Mouse (Mus musculus) limb, embryonic 11.5 days (tissue): Measurements from ENCODE around the gene Haspin. TPM values are rescaled to one million over a fixed set of nuclear protein-coding genes. Genes with fewer than 3 reads are reported as not detected.
"Not testable (repeated sequence)": the region's sequence is repeated elsewhere in the genome, so short reads cannot be mapped to it uniquely, and the experiment has no call there.

Experiments
- ATAC-seq: fragments of 200-750 bp; cut with Nextera tagmentation; 2 replicates; pipeline ENCODE4 v1.8.0; 2017; ENCODE audit warnings: low read depth; ENCODE audit not compliant: insufficient number of reproducible peaks, low FRiP score, low TSS enrichment
- DNase-seq: peaks from one replicate; pipeline ENCODE4 v3.0.0-alpha.2; 2015; ENCODE audit warnings: low spot score
- H3K27ac ChIP-seq: fragments of 300-500 bp; sonication (generic); replicated peaks from 2 replicates; pipeline ENCODE4 v1.5.1; 2014; ENCODE audit warnings: low read depth, mild to moderate bottlenecking, low read length
- H3K27me3 ChIP-seq: fragments of 300-500 bp; sonication (generic); 2 replicates; pipeline ENCODE4 v1.6.1; 2014; ENCODE audit warnings: mild to moderate bottlenecking, low read length, mixed read lengths; ENCODE audit not compliant: control insufficient read depth, insufficient read depth
- H3K36me3 ChIP-seq: fragments of 300-500 bp; sonication (generic); 2 replicates; pipeline ENCODE4 v1.6.1; 2014; ENCODE audit warnings: mild to moderate bottlenecking, low read length, moderate library complexity, mixed read lengths; ENCODE audit not compliant: control insufficient read depth, insufficient read depth
- H3K4me1 ChIP-seq: fragments of 300-500 bp; sonication (generic); 2 replicates; pipeline ENCODE4 v1.6.1; 2014; ENCODE audit warnings: low read length, mixed read lengths; ENCODE audit not compliant: control insufficient read depth, insufficient read depth
- H3K4me2 ChIP-seq: fragments of 300-500 bp; sonication (generic); 2 replicates; pipeline ENCODE4 v1.6.1; 2014; ENCODE audit warnings: low read depth, mild to moderate bottlenecking, moderate library complexity; ENCODE audit not compliant: severe bottlenecking
- H3K4me3 ChIP-seq: fragments of 300-500 bp; sonication (generic); 2 replicates; pipeline ENCODE4 v1.5.1; 2014; ENCODE audit warnings: low read depth, low read length
- H3K9ac ChIP-seq: fragments of 300-500 bp; sonication (generic); 2 replicates; pipeline ENCODE4 v1.6.1; 2014; ENCODE audit warnings: mild to moderate bottlenecking, low read length
- H3K9me3 ChIP-seq: fragments of 300-500 bp; sonication (generic); 2 replicates; pipeline ENCODE4 v1.6.1; 2016; ENCODE audit warnings: low read length; ENCODE audit not compliant: control insufficient read depth
- WGBS: fragments of 180-500 bp; shearing (Covaris S2); extraction: QIAGEN DNeasy Blood & Tissue Kit; methylation state at CpG from one replicate; pipeline ENCODE4 v1.1.7; 2014; 5-methylcytosine and 5-hydroxymethylcytosine counted together
- polyA plus RNA-seq: library from polyadenylated mRNA; unstranded; fragments of >200 nt; fragmentation: Nextera tagmentation; extraction: Ambion mirVana; gene quantifications from 2 replicates; pipeline ENCODE4 v1.2.1, GENCODE M21; 2014

Haspin gene
- polyA plus RNA-seq, 1 experiment from 2014 or later, result 19.5 TPM

DNA sequence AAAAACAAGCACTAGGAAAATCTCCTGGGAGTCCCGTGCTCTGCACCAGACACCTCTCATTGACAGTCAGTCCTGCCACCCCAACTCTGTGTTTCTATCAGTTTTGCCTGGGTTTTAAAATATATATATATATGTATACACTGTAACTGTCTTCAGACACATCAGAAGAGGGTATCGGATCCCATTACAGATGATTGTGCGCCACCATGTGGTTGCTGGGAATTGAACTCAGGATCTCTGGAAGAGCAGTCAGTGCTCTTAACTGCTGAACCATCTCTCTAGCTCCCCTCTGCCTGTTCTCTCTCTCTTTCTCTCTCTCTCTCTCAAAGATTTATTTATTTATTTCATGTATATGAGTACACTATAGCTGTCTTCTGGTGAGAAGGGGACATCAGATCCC, 30.7 kb downstream of the Haspin start:
- not testable (repeated sequence) for H3K27ac ChIP-seq, H3K4me3 ChIP-seq, H3K4me2 ChIP-seq, H3K9me3 ChIP-seq, H3K9ac ChIP-seq, ATAC-seq, H3K27me3 ChIP-seq, DNase-seq, H3K4me1 ChIP-seq, H3K36me3 ChIP-seq
- 46% methylated on average over 3 of the region's 3 CpGs for WGBS

GRCm38 (mm10) chr11:73105246-73105645, 32.8 kb downstream of the Haspin start:
- H3K4me3 ChIP-seq, result no peak overlapping the region
- no peaks in the 10 kb centered on the region for H3K36me3 ChIP-seq
- 49% methylated on average over 3 of the region's 3 CpGs for WGBS
- H3K9me3 ChIP-seq, result no peaks in the 10 kb centered on the region
- DNase-seq (no peak), ATAC-seq (no peak)
- H3K9ac ChIP-seq, result no peak overlapping the region
- no peaks in the 10 kb centered on the region for H3K4me1 ChIP-seq
- H3K27ac ChIP-seq, result no peak overlapping the region
- H3K4me2 ChIP-seq, result no peak overlapping the region
- H3K27me3 ChIP-seq, result no peaks in the 10 kb centered on the region

DNA sequence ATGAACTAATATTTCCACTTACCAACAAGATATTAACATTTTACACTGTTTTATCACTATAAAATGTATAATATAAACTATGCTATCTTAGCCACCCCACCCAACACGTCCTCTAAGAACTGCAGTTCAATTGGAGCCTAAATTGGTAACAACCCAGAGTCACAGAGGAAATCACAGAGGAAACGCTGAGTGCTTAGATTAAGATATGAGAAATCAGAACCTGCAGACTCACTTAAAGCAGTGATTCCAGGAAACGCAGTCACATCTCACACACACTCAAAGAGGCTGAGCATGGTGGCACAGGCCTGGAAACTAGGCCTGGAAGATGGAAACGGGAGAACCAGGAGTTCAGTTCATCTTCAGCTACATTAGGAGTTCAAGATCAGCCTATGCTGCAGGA, 36.8 kb downstream of the Haspin start:
- DNase-seq, result no peak
- Histone ChIP-seq H3K4me1 (no peaks in the 10 kb centered on the region), H3K9ac (no peak overlapping the region), H3K27me3 (no peaks in the 10 kb centered on the region), H3K27ac (no peak overlapping the region), H3K9me3 (no peaks in the 10 kb centered on the region), H3K36me3 (no peaks in the 10 kb centered on the region), H3K4me3 (no peak overlapping the region), H3K4me2 (no peak overlapping the region)
- 83% methylated on average over 4 of the region's 4 CpGs for WGBS
- ATAC-seq, result no peak

DNA sequence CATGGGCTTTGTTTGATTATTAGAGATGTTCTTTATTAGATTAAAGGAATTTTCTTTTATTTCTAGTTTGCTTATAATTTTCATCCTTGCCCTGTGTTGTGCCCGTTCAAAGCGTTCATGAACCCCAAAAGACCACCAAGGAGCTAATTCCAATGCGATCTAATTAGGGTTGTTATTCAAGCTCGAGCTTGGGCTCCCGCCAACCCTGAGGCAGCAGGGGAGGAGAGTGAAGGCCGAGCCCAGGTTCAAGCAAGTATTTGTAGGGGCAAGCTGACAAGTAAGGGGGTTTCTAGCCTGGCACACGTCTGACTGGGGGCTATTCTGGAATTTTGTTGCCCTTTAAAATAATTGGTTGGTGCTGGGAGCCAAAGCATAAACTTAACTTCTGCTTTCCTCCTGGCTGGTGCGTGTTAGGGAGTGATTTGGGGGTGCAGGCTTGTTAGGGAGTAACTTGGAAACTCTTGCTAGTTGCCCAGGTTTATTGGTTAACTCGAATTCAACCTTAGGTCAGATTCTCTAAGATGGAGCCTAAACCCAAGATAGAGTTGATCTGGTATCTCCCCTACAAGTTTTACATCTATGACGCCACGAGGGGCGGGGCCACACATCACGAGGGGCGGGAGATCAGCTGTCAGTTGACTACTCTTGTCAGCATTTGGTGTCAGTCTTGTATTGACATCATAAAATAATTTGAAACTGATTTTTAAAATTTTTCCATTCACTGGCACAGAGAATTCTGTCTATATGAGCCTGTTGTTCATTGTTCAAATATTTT, 37.9 kb downstream of the Haspin start:
- H3K27me3 ChIP-seq, result no peaks in the 10 kb centered on the region
- no peak overlapping the region for H3K9ac ChIP-seq
- WGBS, result 69% methylated on average over 14 of the region's 14 CpGs
- no peaks in the 10 kb centered on the region for H3K9me3 ChIP-seq
- no peak overlapping the region for H3K4me3 ChIP-seq
- H3K4me1 ChIP-seq, result no peaks in the 10 kb centered on the region
- H3K36me3 ChIP-seq, result no peaks in the 10 kb centered on the region
- H3K4me2 ChIP-seq, result no peak overlapping the region
- H3K27ac ChIP-seq, result no peak overlapping the region
- no peak for ATAC-seq
- DNase-seq, result no peak

- WGBS, result 58% methylated on average over 5 of the region's 5 CpGs
- Histone ChIP-seq H3K36me3 (no peaks in the 10 kb centered on the region), H3K4me3 (no peak overlapping the region), H3K4me2 (no peak overlapping the region), H3K9me3 (no peaks in the 10 kb centered on the region), H3K4me1 (no peaks in the 10 kb centered on the region), H3K9ac (no peak overlapping the region), H3K27me3 (no peaks in the 10 kb centered on the region), H3K27ac (no peak overlapping the region)
- ATAC-seq (no peak), DNase-seq (no peak)
Measured at GRCm38 (mm10) chr11:73098860-73099259, 39.2 kb downstream of the Haspin start.

DNA sequence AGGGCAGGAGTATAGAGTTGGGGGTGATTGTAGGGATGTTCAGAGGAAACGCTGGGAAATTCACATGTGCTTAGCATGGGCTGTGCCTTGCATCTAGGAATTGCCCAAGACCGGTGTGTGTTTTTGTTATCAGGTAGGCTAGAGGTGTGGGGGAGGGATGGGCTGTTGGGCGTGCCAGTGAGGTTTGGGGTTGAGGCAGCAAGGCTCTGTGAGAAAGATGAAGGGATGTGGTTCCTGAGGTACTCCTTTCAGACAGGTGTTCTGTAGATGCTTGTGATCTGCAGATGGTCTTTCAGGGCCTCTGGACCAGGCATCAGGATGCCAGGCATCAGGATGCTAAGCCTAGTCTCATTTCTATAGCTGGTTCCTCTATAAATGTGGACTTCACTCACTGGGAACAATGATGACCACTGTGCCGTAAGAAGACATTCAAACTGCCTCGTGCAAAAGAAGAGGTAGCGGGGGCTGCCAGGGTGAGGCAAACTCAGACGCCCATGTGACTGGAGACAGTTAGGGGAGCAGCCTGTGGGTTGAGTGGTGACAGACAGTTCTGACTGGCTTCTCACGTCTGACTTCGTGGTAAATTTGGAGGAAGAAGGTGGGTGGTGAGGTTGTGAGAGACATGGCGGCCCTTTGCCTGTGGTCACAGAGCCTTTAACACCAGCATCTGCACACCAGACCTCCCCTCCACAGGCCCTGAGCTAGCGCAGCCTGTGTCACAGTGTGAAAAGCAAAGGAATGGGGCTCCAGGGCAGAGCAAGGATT, 43.7 kb downstream of the Haspin start:
- Histone ChIP-seq H3K27ac (no peak overlapping the region), H3K4me3 (no peak overlapping the region), H3K4me1 (no peaks in the 10 kb centered on the region), H3K36me3 (no peaks in the 10 kb centered on the region), H3K27me3 (no peaks in the 10 kb centered on the region), H3K4me2 (no peak overlapping the region), H3K9ac (no peak overlapping the region), H3K9me3 (no peaks in the 10 kb centered on the region)
- DNase-seq, result no peak
- WGBS, result 72% methylated on average over 11 of the region's 11 CpGs
- no peak for ATAC-seq

DNA sequence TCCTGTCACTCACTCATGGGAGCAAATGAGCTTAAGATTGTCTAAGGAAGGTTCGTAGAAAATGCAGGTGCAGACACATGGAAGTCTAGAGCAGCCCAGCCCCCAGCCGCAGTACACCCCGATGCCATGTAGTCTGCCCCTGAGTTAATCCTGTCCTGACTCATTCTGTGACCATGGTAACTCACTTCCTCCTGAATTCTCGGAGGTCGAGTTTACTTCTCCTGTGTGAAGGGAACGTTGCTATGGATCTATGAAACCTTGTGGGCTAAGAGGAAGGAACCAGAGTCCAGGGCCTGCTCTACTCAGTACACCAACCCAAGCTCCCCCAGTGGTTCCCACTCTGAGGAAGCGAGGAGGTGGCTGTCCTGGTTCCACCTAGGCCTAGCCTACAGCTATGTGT, 45.2 kb downstream of the Haspin start:
- DNase-seq (no peak), ATAC-seq (no peak)
- Histone ChIP-seq H3K4me2 (no peak overlapping the region), H3K36me3 (no peaks in the 10 kb centered on the region), H3K9ac (no peak overlapping the region), H3K27me3 (no peaks in the 10 kb centered on the region), H3K4me3 (no peak overlapping the region), H3K27ac (no peak overlapping the region), H3K4me1 (peaks cover 1% of the 10 kb centered on the region; the same call in 1 of the 2 replicates), H3K9me3 (no peaks in the 10 kb centered on the region)
- 87% methylated on average over 7 of the region's 7 CpGs for WGBS

DNA sequence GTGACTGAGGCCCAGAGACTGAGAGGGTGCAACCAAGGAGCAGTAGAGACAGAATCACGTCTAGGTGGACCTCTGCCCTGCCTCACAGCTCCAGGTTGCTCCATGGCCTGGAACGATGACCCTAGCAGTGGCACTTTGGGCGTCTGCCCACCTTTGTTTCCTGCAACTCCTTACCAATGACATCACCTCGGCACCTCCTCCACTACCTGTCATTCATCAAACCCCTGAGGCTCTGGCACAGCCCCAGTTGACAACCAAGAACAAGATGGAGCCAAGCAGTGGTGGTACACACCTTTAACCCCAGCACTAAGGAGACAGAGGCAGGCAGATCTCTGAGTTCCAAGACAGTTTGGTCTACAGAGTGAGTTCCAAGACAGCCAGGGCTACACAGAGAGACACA, 46.0 kb downstream of the Haspin start:
- Histone ChIP-seq H3K27ac (no peak overlapping the region), H3K36me3 (no peaks in the 10 kb centered on the region), H3K4me3 (no peak overlapping the region), H3K9me3 (no peaks in the 10 kb centered on the region), H3K9ac (no peak overlapping the region), H3K4me1 (peaks cover 3% of the 10 kb centered on the region; the same call in 1 of the 2 replicates), H3K27me3 (no peaks in the 10 kb centered on the region), H3K4me2 (no peak overlapping the region)
- 77% methylated on average over 4 of the region's 4 CpGs for WGBS
- ATAC-seq (no peak), DNase-seq (no peak)
